Comparison of ENCODE assay signal across 9 mouse cellular contexts in genomic region chr4:147275021-147275772, GRCm38 (mm10). TPM values are rescaled to one million over a fixed set of nuclear protein-coding genes. Genes with fewer than 3 reads are reported as not detected.
A peak's percentile ranks its signal among the peaks of the same experiment; 100 is the strongest.
DNase-seq lines count a peak whose midpoint lies in the region; ATAC-seq lines count a peak whose summit lies in the region.
"Not testable (repeated sequence)": the region's sequence is repeated elsewhere in the genome, so short reads cannot be mapped to it uniquely, and the experiment has no call there.
"Had no signal": no experiment of that assay in that cellular context is flagged by ENCODE, and none has a peak within 500 bp of the region (broad histone marks: within the 10 kb centered on the region; RNA-seq: fewer than 3 reads in every experiment).

No protein-coding gene starts in this region.

- not testable (repeated sequence) for H3K36me3 ChIP-seq in heart, embryonic 12.5 days; limb, embryonic 13.5 days; neural tube, embryonic 15.5 days

- not testable (repeated sequence) for H3K4me1 ChIP-seq in heart, embryonic 12.5 days (replicated peaks); limb, embryonic 13.5 days; neural tube, embryonic 15.5 days

- WGBS in heart, embryonic 12.5 days = 29% methylated on average over 57 of the region's 58 CpGs
- WGBS in limb, embryonic 13.5 days = 36% methylated on average over 58 of the region's 58 CpGs
- WGBS in neural tube, embryonic 15.5 days = 35% methylated on average over 57 of the region's 58 CpGs

- peak; percentile 99 for DNase-seq in ZHBTc4 (ENCODE audit: low read depth, low spot score)
- DNase-seq in yolk sac, embryonic 10.5 days (ENCODE audit: low spot score) = peak; percentile 80

- peak overlapping the region; percentile 36 for H3K4me3 ChIP-seq in heart, embryonic 12.5 days
- peak overlapping the region; percentile 28 for H3K4me3 ChIP-seq in limb, embryonic 13.5 days
- H3K4me3 ChIP-seq in neural tube, embryonic 15.5 days (replicated peaks) = peak overlapping the region; percentile 27

- not testable (repeated sequence) for H3K27me3 ChIP-seq in heart, embryonic 12.5 days (replicated peaks); limb, embryonic 13.5 days; neural tube, embryonic 15.5 days (replicated peaks)

- H3K9ac ChIP-seq in heart, embryonic 12.5 days; limb, embryonic 13.5 days; neural tube, embryonic 15.5 days (replicated peaks): not testable (repeated sequence)

- H3K4me2 ChIP-seq in heart, embryonic 12.5 days = peak overlapping the region; percentile 63
- peak overlapping the region; percentile 46 for H3K4me2 ChIP-seq in limb, embryonic 13.5 days (replicated peaks)
- peak overlapping the region; percentile 48 for H3K4me2 ChIP-seq in neural tube, embryonic 15.5 days

- peak; percentile 73 for ATAC-seq in erythroid progenitor cell, adult 5-6 weeks (replicated peaks; ENCODE audit: low FRiP score, poor library complexity, severe bottlenecking)
- peak; percentile 79 for ATAC-seq in heart, embryonic 12.5 days (ENCODE audit: insufficient number of reproducible peaks, low FRiP score)
- peak; percentile 21 for ATAC-seq in inflammation-experienced regulatory T-cells, adult 6 months
- peak; percentile 75; the same call in 1 of the 2 replicates for ATAC-seq in limb, embryonic 13.5 days (ENCODE audit: low FRiP score, low read depth)
- peak; percentile 66 for ATAC-seq in megakaryocyte, adult 5-6 weeks (ENCODE audit: poor library complexity, severe bottlenecking)
- ATAC-seq in neural tube, embryonic 15.5 days (ENCODE audit: low FRiP score) = peak; percentile 53; the same call in 1 of the 2 replicates

- H3K27ac ChIP-seq in heart, embryonic 12.5 days (ENCODE audit: poor library complexity, severe bottlenecking); limb, embryonic 13.5 days; neural tube, embryonic 15.5 days (replicated peaks): not testable (repeated sequence)

- H3K9me3 ChIP-seq in heart, embryonic 12.5 days (replicated peaks) = peaks cover 36% of the 10 kb centered on the region
- peaks cover 46% of the 10 kb centered on the region for H3K9me3 ChIP-seq in limb, embryonic 13.5 days
- peaks cover 38% of the 10 kb centered on the region for H3K9me3 ChIP-seq in neural tube, embryonic 15.5 days (replicated peaks)

RNA-seq across cellular contexts. Expression of gene Zfp988, which starts 30.3 kb away (rescaled TPM):
- not detected in 2 replicates for total RNA-seq in erythroid progenitor cell, adult 5-6 weeks (2015; ENCODE audit: low replicate concordance)
- 2.1 TPM in 1 of 2 replicates, not detected in the other for total RNA-seq in erythroid progenitor cell, adult 5-6 weeks (2017; ENCODE audit: low replicate concordance)
- not detected in 2 replicates for polyA plus RNA-seq in heart, embryonic 12.5 days (2016; fragmentation: Nextera tagmentation; extraction: Ambion mirVana)
- polyA plus RNA-seq in inflammation-experienced regulatory T-cells, adult 6 months (2017; shearing (Covaris generic)) = 1 to 10 TPM in 1 of 3 experiments, under 1 TPM in 2; 0.54 to 1.0 (median 0.65) TPM
- 0.13 and 0.15 TPM in 2 replicates for polyA plus RNA-seq in limb, embryonic 13.5 days (2015; fragmentation: Nextera tagmentation; extraction: Ambion mirVana)
- 0.07 TPM in 1 of 2 replicates, not detected in the other for total RNA-seq in megakaryocyte, adult 5-6 weeks (2015)
- total RNA-seq in megakaryocyte, adult 5-6 weeks (2017) = 0.33 TPM in 1 of 2 replicates, not detected in the other
- 0.19 and 0.23 TPM in 2 replicates for polyA plus RNA-seq in neural tube, embryonic 15.5 days (2015; fragmentation: Nextera tagmentation; extraction: Ambion mirVana)
- total RNA-seq: gastrocnemius, postnatal 14 days had no signal

Comparison
In these comparisons a context has a peak if more than half of its experiments do, and no peak if none do; other contexts are left out.
1. ATAC-seq: peak in every context shown above with its lines; median percentile 79 in heart, embryonic 12.5 days; 75 in limb, embryonic 13.5 days; 73 in erythroid progenitor cell, adult 5-6 weeks; 66 in megakaryocyte, adult 5-6 weeks; 53 in neural tube, embryonic 15.5 days; 21 in inflammation-experienced regulatory T-cells, adult 6 months.